Comparison of ENCODE assay signal across 1 mouse cellular context in the genomic region with DNA sequence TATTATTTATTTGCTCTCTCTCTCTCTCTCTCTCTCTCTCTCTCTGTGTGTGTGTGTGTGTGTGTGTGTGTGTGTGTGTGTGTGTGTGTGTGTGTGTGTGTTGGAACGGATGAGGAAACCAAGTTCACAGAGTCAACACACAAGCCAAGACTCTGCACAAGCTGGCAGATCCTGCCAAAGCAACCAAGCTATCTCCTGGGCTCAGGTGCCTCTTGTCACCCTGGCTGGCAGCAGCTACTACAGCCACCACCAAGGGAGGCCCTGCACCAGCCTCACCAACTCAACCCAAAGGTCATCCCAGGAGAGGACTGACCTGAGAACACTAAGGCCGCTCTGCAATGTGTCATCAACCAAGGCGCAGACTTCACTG.
TF ChIP-seq lines count a peak whose summit lies in the region.

No protein-coding gene starts in this region.

TF ChIP-seq in MEL, 35 proteins besides CTCF, POLR2A, EP300 and RAD21 (continued from another document):
- TF ChIP-seq TCF12 (IDR thresholded peaks at IDR 0.05; ENCODE audit: low read depth, low read length): 0 out of 2 replicates have a peak, but pooled peaks have one; percentile 22
